Mouse (Mus musculus) ovary, adult 2 months (tissue): ENCODE data around the gene 4930480E11Rik. TPM values are rescaled to one million over a fixed set of nuclear protein-coding genes. Genes with fewer than 3 reads are reported as not detected.

Experiments used
- polyA plus RNA-seq: library from polyadenylated mRNA; depleted of rRNA; stranded (reverse); fragments of >200 nt; gene quantifications from 2 replicates; pipeline ENCODE4 v1.2.3, GENCODE M21; 2012; rRNA removed

Gene 4930480E11Rik
- polyA plus RNA-seq, result not detected in 2 replicates

GRCm38 (mm10) chrX:78369343-78369742 lies at the start of gene 4930480E11Rik:
4930480E11Rik (plus strand) TSS chrX:78369643.

Other genes starting within 250 kb of the 4930480E11Rik start
- gene Gm5938, start 244.2 kb upstream of the 4930480E11Rik start, polyA plus RNA-seq, result not detected in 2 replicates
- gene Obp1b, start 182.9 kb upstream of the 4930480E11Rik start, polyA plus RNA-seq, result not detected in 2 replicates
- not detected in 2 replicates for gene Gm14743, start 123.7 kb upstream of the 4930480E11Rik start, polyA plus RNA-seq
- 0.76 and 0.97 TPM in 2 replicates for gene Prrg1, start 214.3 kb downstream of the 4930480E11Rik start, polyA plus RNA-seq